Mouse (Mus musculus) intestine, embryonic 16.5 days (tissue): ENCODE data around the gene Ube2e1. TPM values are rescaled to one million over a fixed set of nuclear protein-coding genes. Genes with fewer than 3 reads are reported as not detected.
"Not testable (repeated sequence)": the region's sequence is repeated elsewhere in the genome, so short reads cannot be mapped to it uniquely, and the experiment has no call there.

Experiments used
- ATAC-seq: fragments of 200-750 bp; cut with Nextera tagmentation; 2 replicates; pipeline ENCODE4 v1.8.0; 2017; ENCODE audit warnings: moderate TSS enrichment, moderate library complexity
- H3K27ac ChIP-seq: fragments of 300-500 bp; sonication (generic); 2 replicates; pipeline ENCODE4 v1.5.1; 2014; ENCODE audit warnings: mild to moderate bottlenecking, low read length
- H3K27me3 ChIP-seq: fragments of 300-500 bp; sonication (generic); replicated peaks from 2 replicates; pipeline ENCODE4 v1.6.1; 2014; ENCODE audit warnings: low read length, control low read depth, mixed read lengths; ENCODE audit not compliant: control insufficient read depth, insufficient read depth
- H3K36me3 ChIP-seq: fragments of 300-500 bp; sonication (generic); 2 replicates; pipeline ENCODE4 v1.6.1; 2014; ENCODE audit warnings: low read length, control low read depth; ENCODE audit not compliant: control insufficient read depth, insufficient read depth
- H3K4me1 ChIP-seq: fragments of 300-500 bp; sonication (generic); 2 replicates; pipeline ENCODE4 v1.6.1; 2014; ENCODE audit warnings: low read length, control low read depth, mixed read lengths; ENCODE audit not compliant: control insufficient read depth, insufficient read depth
- H3K4me2 ChIP-seq: fragments of 300-500 bp; sonication (generic); 2 replicates; pipeline ENCODE4 v1.6.1; 2014; ENCODE audit warnings: low read depth, low read length, control low read depth
- H3K4me3 ChIP-seq: fragments of 300-500 bp; sonication (generic); 2 replicates; pipeline ENCODE4 v1.5.1; 2014; ENCODE audit warnings: mild to moderate bottlenecking, low read length
- H3K9ac ChIP-seq: fragments of 300-500 bp; sonication (generic); 2 replicates; pipeline ENCODE4 v1.6.1; 2014; ENCODE audit warnings: low read depth, low read length
- H3K9me3 ChIP-seq: fragments of 300-500 bp; sonication (generic); 2 replicates; pipeline ENCODE4 v1.6.1; 2016; ENCODE audit warnings: low read length, control low read depth; ENCODE audit not compliant: control insufficient read depth
- WGBS: fragments of 180-500 bp; shearing (Covaris S2); extraction: QIAGEN DNeasy Blood & Tissue Kit; methylation state at CpG from one replicate; pipeline ENCODE4 v1.1.7; 2014; 5-methylcytosine and 5-hydroxymethylcytosine counted together
- polyA plus RNA-seq: library from polyadenylated mRNA; unstranded; fragments of >200 nt; fragmentation: Nextera tagmentation; extraction: Ambion mirVana; gene quantifications from 2 replicates; pipeline ENCODE4 v1.2.1, GENCODE M21; 2015

The Ube2e1 gene
- polyA plus RNA-seq, 1 experiment from 2014 or later: 113 TPM

DNA sequence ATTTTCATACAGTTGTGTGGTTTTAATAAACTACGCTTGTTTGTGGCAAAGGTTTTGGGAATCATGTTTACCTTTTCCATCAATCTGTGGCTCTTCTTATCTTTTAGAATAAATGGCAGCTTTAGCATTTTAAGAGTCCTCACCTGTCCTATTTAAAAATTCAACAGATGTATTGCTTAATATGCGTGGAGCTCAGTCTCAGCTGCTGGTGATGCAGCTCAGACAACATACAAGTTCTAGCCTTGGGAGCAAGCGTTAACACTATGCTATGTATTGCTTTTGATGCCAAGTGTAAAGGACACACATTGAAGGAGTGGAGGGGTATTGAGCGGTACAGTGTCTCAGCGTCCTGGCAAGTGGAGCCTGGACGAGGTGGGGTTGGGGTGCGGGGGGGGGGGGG, 60.0 kb downstream of the Ube2e1 start:
- H3K27me3 ChIP-seq: no peaks in the 10 kb centered on the region
- peak overlapping the region; percentile 89 for H3K4me3 ChIP-seq
- no peak for ATAC-seq
- H3K36me3 ChIP-seq: peaks cover under 1% of the 10 kb centered on the region; the same call in 1 of the 2 replicates
- peak overlapping the region; percentile 80 for H3K4me2 ChIP-seq
- no peak overlapping the region for H3K27ac ChIP-seq
- peak overlapping the region; percentile 79 for H3K9ac ChIP-seq
- H3K4me1 ChIP-seq: no peaks in the 10 kb centered on the region
- no peaks in the 10 kb centered on the region for H3K9me3 ChIP-seq
- WGBS: 9% methylated on average over 6 of the region's 7 CpGs

DNA sequence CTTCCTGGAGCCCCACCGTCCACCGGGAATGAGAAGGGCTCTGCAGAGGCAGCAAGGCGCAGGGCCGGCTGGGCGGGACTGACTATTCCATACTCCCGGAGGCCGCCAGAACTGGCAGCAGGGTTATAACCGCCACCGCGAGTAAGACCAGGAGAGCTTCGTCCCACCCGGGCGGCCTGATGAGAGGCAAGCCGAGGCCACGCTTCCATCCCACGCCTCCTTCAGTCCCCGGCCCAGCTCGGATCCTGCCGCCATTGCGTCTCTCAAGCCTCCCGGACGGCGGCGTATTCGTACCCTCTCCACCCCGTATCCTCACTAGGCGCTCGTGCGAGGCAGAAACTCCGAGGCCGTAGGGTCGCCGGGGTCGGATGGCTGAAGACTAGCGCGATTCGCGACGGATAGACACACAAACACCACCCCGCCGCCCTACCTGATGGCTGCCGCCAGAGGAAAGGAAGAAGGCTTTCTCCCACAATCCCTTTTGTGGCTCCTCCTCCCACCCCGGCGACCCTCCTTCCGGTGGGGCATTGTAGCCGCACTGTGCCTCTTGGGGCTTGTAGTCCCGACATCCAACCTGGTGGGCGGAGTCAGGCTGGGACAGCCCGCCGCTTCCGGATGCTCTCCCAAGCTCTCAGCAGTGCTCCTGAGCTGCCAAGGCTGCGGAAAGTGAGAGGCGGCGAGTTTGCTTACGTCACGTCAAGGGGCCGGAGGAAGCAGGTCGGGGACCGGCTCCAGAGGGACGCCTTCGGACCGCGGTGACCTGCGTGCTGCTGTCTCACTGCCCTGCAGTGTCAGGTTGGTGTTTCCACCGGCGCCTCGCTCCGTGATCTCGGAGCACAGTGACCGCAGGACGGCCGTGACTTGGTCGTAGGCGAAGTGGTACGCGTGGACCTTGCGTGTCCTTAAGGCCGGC, 60.9 kb downstream of the Ube2e1 start, which contains the start of the genes Nkiras1 and Rpl15:
Gene Nkiras1 (plus strand): TSS at position 608 of the 913 bp plus-strand sequence.
Gene Rpl15 (minus strand): TSS at position 863 of the 913 bp plus-strand sequence.
- under 1% methylated on average over 77 of the region's 78 CpGs for WGBS
- Histone ChIP-seq H3K4me3 (peak within 1 kb of the TSS; percentile 89), H3K27me3 (no peaks in the 10 kb centered on the region), H3K9me3 (no peaks in the 10 kb centered on the region), H3K9ac (peak within 1 kb of the TSS; percentile 98), H3K4me1 (no peaks in the 10 kb centered on the region), H3K36me3 (peaks cover 3% of the 10 kb centered on the region; the same call in 1 of the 2 replicates), H3K4me2 (peak within 1 kb of the TSS; percentile 80), H3K27ac (peak within 1 kb of the TSS; percentile 86)
- peak; percentile 100 for ATAC-seq

DNA sequence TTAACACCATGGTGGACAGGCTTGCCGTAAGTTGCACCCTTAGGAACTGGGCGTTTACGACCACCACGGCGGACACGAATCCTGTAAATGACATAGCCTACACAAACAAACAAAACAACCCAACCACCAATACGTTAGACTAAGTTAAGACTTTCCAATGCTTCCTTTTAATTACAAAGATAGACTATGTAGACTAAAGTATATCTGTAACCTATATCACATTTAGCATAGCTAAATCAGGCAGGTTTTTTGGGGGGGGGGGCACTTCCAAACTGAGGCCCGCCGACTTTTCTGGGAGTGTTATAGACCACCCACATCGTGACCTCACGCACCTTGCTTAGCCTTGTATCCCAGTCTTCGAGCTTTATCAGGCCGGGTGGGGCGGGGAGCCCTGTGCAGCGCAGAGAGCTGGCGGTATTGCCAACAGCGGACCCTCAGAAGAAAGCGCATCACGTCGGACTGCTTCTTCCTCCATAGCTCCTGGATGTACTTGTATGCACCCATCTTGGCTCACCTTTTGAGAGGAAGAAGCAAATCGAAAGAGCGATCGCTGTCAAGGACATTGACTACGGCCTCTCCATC, 61.6 kb downstream of the Ube2e1 start:
- H3K36me3 ChIP-seq, H3K27me3 ChIP-seq, H3K4me1 ChIP-seq, H3K9me3 ChIP-seq, ATAC-seq: not testable (repeated sequence)
- Histone ChIP-seq H3K27ac (peak overlapping the region; percentile 82), H3K9ac (peak overlapping the region; percentile 98), H3K4me2 (peak overlapping the region; percentile 72), H3K4me3 (peak overlapping the region; percentile 89)
- 0% methylated on average over 22 of the region's 24 CpGs for WGBS

DNA sequence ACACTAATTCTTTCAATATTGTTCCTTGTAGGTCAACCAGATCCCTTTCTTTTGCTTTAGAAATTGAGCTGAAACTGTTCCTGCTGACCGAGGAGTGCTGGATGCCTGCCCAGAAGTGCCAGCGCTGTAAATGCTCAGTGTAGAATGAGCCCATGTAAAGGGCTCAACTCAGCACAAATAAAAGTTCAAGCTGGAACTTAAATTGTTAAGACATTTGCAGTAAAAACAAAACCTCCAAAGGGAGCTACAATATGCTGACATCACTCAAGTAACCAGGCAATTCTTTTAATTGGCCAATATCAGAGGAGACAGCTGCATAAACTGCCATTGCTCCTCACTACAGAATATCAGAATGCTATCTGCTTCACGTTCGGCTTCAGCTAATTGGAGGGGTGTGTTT, 68.2 kb downstream of the Ube2e1 start:
- H3K4me1 ChIP-seq: no peaks in the 10 kb centered on the region
- ATAC-seq: no peak
- H3K4me3 ChIP-seq: no peak overlapping the region
- no peak overlapping the region for H3K9ac ChIP-seq
- 54% methylated on average over 4 of the region's 4 CpGs for WGBS
- H3K27me3 ChIP-seq: no peaks in the 10 kb centered on the region
- H3K36me3 ChIP-seq: peaks cover 3% of the 10 kb centered on the region; the same call in 1 of the 2 replicates
- no peak overlapping the region for H3K27ac ChIP-seq
- H3K9me3 ChIP-seq: no peaks in the 10 kb centered on the region
- H3K4me2 ChIP-seq: no peak overlapping the region

DNA sequence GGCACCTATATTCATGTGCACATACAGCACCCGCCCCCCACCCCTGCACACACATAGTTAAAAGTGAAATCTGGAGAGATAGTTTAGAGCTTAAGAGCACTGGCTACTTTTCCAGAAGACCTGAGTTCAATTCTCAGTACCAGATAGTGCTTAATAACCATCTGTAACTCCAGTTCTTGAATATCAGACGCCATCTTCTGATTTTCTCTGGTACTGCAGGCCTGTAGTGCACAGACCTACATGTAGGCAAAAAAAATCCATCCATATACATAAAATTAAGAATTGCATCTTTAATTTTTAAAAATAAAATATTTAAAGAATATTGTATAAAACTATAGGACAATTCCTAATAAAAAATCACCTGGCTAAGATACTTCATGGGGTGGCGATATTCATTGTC, 70.5 kb downstream of the Ube2e1 start:
- no peaks in the 10 kb centered on the region for H3K9me3 ChIP-seq
- H3K4me3 ChIP-seq: no peak overlapping the region
- H3K36me3 ChIP-seq: no peaks in the 10 kb centered on the region
- 84% methylated on average over 3 of the region's 3 CpGs for WGBS
- no peaks in the 10 kb centered on the region for H3K27me3 ChIP-seq
- no peak for ATAC-seq
- H3K4me2 ChIP-seq: no peak overlapping the region
- no peak overlapping the region for H3K27ac ChIP-seq
- no peak overlapping the region for H3K9ac ChIP-seq
- no peaks in the 10 kb centered on the region for H3K4me1 ChIP-seq

DNA sequence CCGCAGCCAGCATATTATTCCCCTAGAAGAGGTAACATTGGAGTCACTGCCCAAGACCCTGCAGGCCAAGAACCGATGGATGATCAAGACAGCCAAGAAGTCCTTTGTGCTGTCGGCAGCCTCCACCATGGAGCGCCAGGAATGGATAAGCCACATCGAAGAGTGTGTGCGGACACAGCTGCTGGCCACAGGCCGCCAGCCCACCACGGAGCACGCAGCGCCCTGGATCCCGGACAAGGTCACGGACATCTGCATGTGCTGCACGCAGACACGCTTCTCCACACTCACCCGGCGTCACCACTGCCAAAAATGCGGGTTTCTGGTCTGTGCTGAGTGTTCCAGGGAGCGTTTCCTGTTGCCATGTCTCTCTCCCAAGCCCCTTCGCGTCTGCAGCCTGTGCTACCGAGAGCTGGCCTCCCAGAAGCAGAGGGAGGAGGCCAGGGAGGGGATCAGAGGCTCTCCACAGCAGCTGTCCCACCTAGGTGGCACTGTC, 89.0 kb downstream of the Ube2e1 start:
- Histone ChIP-seq H3K36me3 (no peaks in the 10 kb centered on the region), H3K27ac (no peak overlapping the region), H3K9me3 (no peaks in the 10 kb centered on the region), H3K4me2 (no peak overlapping the region), H3K9ac (no peak overlapping the region), H3K4me3 (no peak overlapping the region), H3K27me3 (no peaks in the 10 kb centered on the region), H3K4me1 (no peaks in the 10 kb centered on the region)
- 83% methylated on average over 21 of the region's 21 CpGs for WGBS
- ATAC-seq: no peak

DNA sequence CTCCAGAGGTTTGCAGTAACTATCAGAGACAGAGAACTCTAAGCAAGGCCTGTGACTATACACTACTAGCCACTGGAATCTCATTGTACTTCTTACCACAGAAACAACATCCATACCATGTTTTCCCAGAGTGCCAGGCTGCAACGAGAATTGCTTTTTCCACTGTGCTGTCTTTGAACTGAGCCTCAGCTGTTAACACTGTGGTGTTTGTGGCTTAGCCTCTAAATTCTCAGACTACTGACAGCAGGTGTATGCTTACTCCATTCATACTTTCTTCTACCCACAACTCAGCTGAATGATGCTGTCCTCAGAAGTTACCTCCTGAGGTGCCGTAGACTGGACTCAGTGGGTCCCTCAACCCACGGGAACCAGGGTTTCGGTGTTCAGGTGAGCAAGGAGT, 89.9 kb downstream of the Ube2e1 start:
- no peaks in the 10 kb centered on the region for H3K9me3 ChIP-seq
- no peak overlapping the region for H3K27ac ChIP-seq
- WGBS: 86% methylated on average over 4 of the region's 4 CpGs
- H3K4me2 ChIP-seq: no peak overlapping the region
- no peak overlapping the region for H3K4me3 ChIP-seq
- no peaks in the 10 kb centered on the region for H3K36me3 ChIP-seq
- H3K4me1 ChIP-seq: peaks cover 5% of the 10 kb centered on the region; the same call in 1 of the 2 replicates
- no peaks in the 10 kb centered on the region for H3K27me3 ChIP-seq
- ATAC-seq: no peak
- no peak overlapping the region for H3K9ac ChIP-seq

DNA sequence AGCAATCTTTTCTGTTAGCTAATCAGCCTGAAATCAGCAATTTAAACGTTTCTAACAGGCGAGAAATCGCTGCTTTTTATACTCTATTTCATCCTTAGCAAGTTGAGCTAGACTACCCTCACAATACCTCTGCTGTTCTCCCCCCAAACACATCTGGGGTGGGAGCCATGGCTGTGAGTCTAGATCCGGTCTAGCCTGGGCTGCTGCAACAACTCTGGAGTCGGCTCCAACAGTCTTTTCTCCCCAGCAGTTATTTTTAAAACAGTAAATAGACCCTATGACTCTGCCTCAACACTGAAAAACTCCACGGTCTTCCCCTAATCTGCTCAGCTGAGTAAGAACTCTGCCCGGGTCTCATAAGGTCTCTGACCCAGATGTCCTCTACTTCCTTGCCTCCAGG, 91.5 kb downstream of the Ube2e1 start:
- Histone ChIP-seq H3K4me2 (no peak overlapping the region), H3K36me3 (no peaks in the 10 kb centered on the region), H3K4me3 (no peak overlapping the region), H3K4me1 (peaks cover 5% of the 10 kb centered on the region; the same call in 1 of the 2 replicates), H3K9me3 (no peaks in the 10 kb centered on the region), H3K9ac (no peak overlapping the region), H3K27ac (no peak overlapping the region), H3K27me3 (no peaks in the 10 kb centered on the region)
- no peak for ATAC-seq
- 67% methylated on average over 7 of the region's 7 CpGs for WGBS
